Mouse (Mus musculus) lung, embryonic 16.5 days (tissue): ENCODE measurements around the gene Uhrf1bp1. TPM values are rescaled to one million over a fixed set of nuclear protein-coding genes. Genes with fewer than 3 reads are reported as not detected.

Source experiments
- ATAC-seq: fragments of 200-750 bp; cut with Nextera tagmentation; 2 replicates; pipeline ENCODE4 v1.8.0; 2017; ENCODE audit warnings: low read depth, mild to moderate bottlenecking, moderate library complexity
- H3K27ac ChIP-seq: fragments of 300-500 bp; sonication (generic); 2 replicates; pipeline ENCODE4 v1.5.1; 2014; ENCODE audit warnings: mild to moderate bottlenecking, control low read depth, low read length
- H3K27me3 ChIP-seq: fragments of 300-500 bp; sonication (generic); 2 replicates; pipeline ENCODE4 v1.6.1; 2014; ENCODE audit warnings: low read depth, low read length, mixed read lengths; ENCODE audit not compliant: control insufficient read depth, insufficient read depth
- H3K36me3 ChIP-seq: fragments of 300-500 bp; sonication (generic); 2 replicates; pipeline ENCODE4 v1.6.1; 2014; ENCODE audit warnings: low read length; ENCODE audit not compliant: control insufficient read depth, insufficient read depth
- H3K4me1 ChIP-seq: fragments of 300-500 bp; sonication (generic); replicated peaks from 2 replicates; pipeline ENCODE4 v1.6.1; 2014; ENCODE audit warnings: low read length, mixed read lengths; ENCODE audit not compliant: control insufficient read depth, insufficient read depth
- H3K4me2 ChIP-seq: fragments of 300-500 bp; sonication (generic); 2 replicates; pipeline ENCODE4 v1.6.1; 2014; ENCODE audit warnings: low read depth, low read length, control low read depth
- H3K4me3 ChIP-seq: fragments of 300-500 bp; sonication (generic); 2 replicates; pipeline ENCODE4 v1.5.1; 2014; ENCODE audit warnings: mild to moderate bottlenecking, low read length, control low read depth
- H3K9ac ChIP-seq: fragments of 300-500 bp; sonication (generic); 2 replicates; pipeline ENCODE4 v1.6.1; 2014; ENCODE audit warnings: low read length, control low read depth
- H3K9me3 ChIP-seq: fragments of 300-500 bp; sonication (generic); 2 replicates; pipeline ENCODE4 v1.6.1; 2016; ENCODE audit warnings: low read length; ENCODE audit not compliant: control insufficient read depth
- WGBS: fragments of 180-500 bp; shearing (Covaris S2); extraction: QIAGEN DNeasy Blood & Tissue Kit; methylation state at CpG from one replicate; pipeline ENCODE4 v1.1.7; 2014; 5-methylcytosine and 5-hydroxymethylcytosine counted together
- polyA plus RNA-seq: library from polyadenylated mRNA; unstranded; fragments of >200 nt; fragmentation: Nextera tagmentation; extraction: Ambion mirVana; gene quantifications from 2 replicates; pipeline ENCODE4 v1.2.1, GENCODE M21; 2015

Gene Uhrf1bp1
- polyA plus RNA-seq, 1 experiment from 2014 or later: 4.6 TPM

- Histone ChIP-seq H3K36me3 (no peaks in the 10 kb centered on the region), H3K9me3 (no peaks in the 10 kb centered on the region), H3K9ac (no peak overlapping the region), H3K4me1 (peaks cover 13% of the 10 kb centered on the region), H3K27ac (no peak overlapping the region), H3K4me3 (no peak overlapping the region), H3K4me2 (no peak overlapping the region), H3K27me3 (no peaks in the 10 kb centered on the region)
- ATAC-seq: no peak
- WGBS: 77% methylated on average over 2 of the region's 2 CpGs
Observed at GRCm38 (mm10) chr17:27865461-27865860, 9.2 kb downstream of the Uhrf1bp1 start.

GRCm38 (mm10) chr17:27866737-27867136 lies 10.5 kb downstream of the Uhrf1bp1 start:
- H3K36me3 ChIP-seq: no peaks in the 10 kb centered on the region
- H3K9ac ChIP-seq: no peak overlapping the region
- H3K4me3 ChIP-seq: no peak overlapping the region
- H3K27ac ChIP-seq: no peak overlapping the region
- ATAC-seq: peak; percentile 84
- H3K4me1 ChIP-seq: peaks cover 13% of the 10 kb centered on the region
- WGBS: 39% methylated on average over 4 of the region's 4 CpGs
- H3K9me3 ChIP-seq: no peaks in the 10 kb centered on the region
- no peaks in the 10 kb centered on the region for H3K27me3 ChIP-seq
- H3K4me2 ChIP-seq: no peak overlapping the region

GRCm38 (mm10) chr17:27871851-27872250 lies 15.6 kb downstream of the Uhrf1bp1 start:
- no peaks in the 10 kb centered on the region for H3K9me3 ChIP-seq
- ATAC-seq: no peak
- H3K4me1 ChIP-seq: 0 out of 2 replicates have a peak, but pooled peaks cover 4% of the 10 kb centered on the region

GRCm38 (mm10) chr17:27873583-27873982 lies 17.3 kb downstream of the Uhrf1bp1 start:
- Histone ChIP-seq H3K4me2 (no peak overlapping the region), H3K9me3 (no peaks in the 10 kb centered on the region), H3K4me3 (no peak overlapping the region), H3K36me3 (no peaks in the 10 kb centered on the region), H3K9ac (no peak overlapping the region), H3K27me3 (no peaks in the 10 kb centered on the region), H3K27ac (no peak overlapping the region), H3K4me1 (no peaks in the 10 kb centered on the region)
- 52% methylated on average over 3 of the region's 3 CpGs for WGBS
- no peak for ATAC-seq

More at GRCm38 (mm10) chr17:27871851-27872250, 15.6 kb downstream of the Uhrf1bp1 start:
- no peaks in the 10 kb centered on the region for H3K36me3 ChIP-seq
- no peak overlapping the region for H3K9ac ChIP-seq
- H3K4me2 ChIP-seq: no peak overlapping the region
- no peak overlapping the region for H3K4me3 ChIP-seq
- no peak overlapping the region for H3K27ac ChIP-seq
- H3K27me3 ChIP-seq: no peaks in the 10 kb centered on the region
- WGBS: 93% methylated on average over 3 of the region's 3 CpGs

GRCm38 (mm10) chr17:27874510-27874909 lies 18.3 kb downstream of the Uhrf1bp1 start:
- Histone ChIP-seq H3K27me3 (no peaks in the 10 kb centered on the region), H3K4me1 (no peaks in the 10 kb centered on the region), H3K9me3 (no peaks in the 10 kb centered on the region), H3K27ac (no peak overlapping the region), H3K36me3 (no peaks in the 10 kb centered on the region; the same call in 1 of the 2 replicates), H3K4me2 (no peak overlapping the region), H3K9ac (no peak overlapping the region), H3K4me3 (no peak overlapping the region)
- ATAC-seq: no peak
- WGBS: 55% methylated on average over 5 of the region's 5 CpGs

- H3K9ac ChIP-seq: no peak overlapping the region
- no peak overlapping the region for H3K4me3 ChIP-seq
- 59% methylated on average over 11 of the region's 11 CpGs for WGBS
- H3K27ac ChIP-seq: no peak overlapping the region
- no peak overlapping the region for H3K4me2 ChIP-seq
- H3K9me3 ChIP-seq: no peaks in the 10 kb centered on the region
- H3K36me3 ChIP-seq: peaks cover 7% of the 10 kb centered on the region
- H3K4me1 ChIP-seq: no peaks in the 10 kb centered on the region; the same call in 1 of the 2 replicates
- ATAC-seq: peak; percentile 59
- H3K27me3 ChIP-seq: no peaks in the 10 kb centered on the region
Observed at GRCm38 (mm10) chr17:27881518-27881917, 25.3 kb downstream of the Uhrf1bp1 start.

GRCm38 (mm10) chr17:27883129-27883528 lies 26.9 kb downstream of the Uhrf1bp1 start:
- 78% methylated on average over 8 of the region's 8 CpGs for WGBS
- H3K27me3 ChIP-seq: no peaks in the 10 kb centered on the region
- no peaks in the 10 kb centered on the region; the same call in 1 of the 2 replicates for H3K4me1 ChIP-seq
- no peak overlapping the region for H3K4me3 ChIP-seq
- H3K9me3 ChIP-seq: no peaks in the 10 kb centered on the region
- no peak overlapping the region for H3K9ac ChIP-seq
- ATAC-seq: no peak
- H3K27ac ChIP-seq: no peak overlapping the region
- H3K4me2 ChIP-seq: no peak overlapping the region
- peaks cover 14% of the 10 kb centered on the region for H3K36me3 ChIP-seq

- H3K27ac ChIP-seq: no peak overlapping the region
- H3K36me3 ChIP-seq: peaks cover 14% of the 10 kb centered on the region
- 90% methylated on average over 6 of the region's 6 CpGs for WGBS
- H3K27me3 ChIP-seq: no peaks in the 10 kb centered on the region
- no peak overlapping the region for H3K9ac ChIP-seq
- H3K4me3 ChIP-seq: no peak overlapping the region
- no peaks in the 10 kb centered on the region; the same call in 1 of the 2 replicates for H3K4me1 ChIP-seq
- H3K4me2 ChIP-seq: no peak overlapping the region
- ATAC-seq: no peak
- no peaks in the 10 kb centered on the region for H3K9me3 ChIP-seq
Observed at GRCm38 (mm10) chr17:27883994-27884393, 27.8 kb downstream of the Uhrf1bp1 start.

GRCm38 (mm10) chr17:27886499-27887210 lies 30.4 kb downstream of the Uhrf1bp1 start:
- ATAC-seq: no peak

More at GRCm38 (mm10) chr17:27886499-27887210, 30.4 kb downstream of the Uhrf1bp1 start:
- peaks cover 18% of the 10 kb centered on the region for H3K36me3 ChIP-seq
- no peak overlapping the region for H3K9ac ChIP-seq
- WGBS: 70% methylated on average over 19 of the region's 19 CpGs
- no peaks in the 10 kb centered on the region for H3K27me3 ChIP-seq
- H3K4me3 ChIP-seq: no peak overlapping the region
- H3K9me3 ChIP-seq: no peaks in the 10 kb centered on the region
- H3K4me2 ChIP-seq: no peak overlapping the region
- H3K4me1 ChIP-seq: no peaks in the 10 kb centered on the region; the same call in 1 of the 2 replicates
- H3K27ac ChIP-seq: no peak overlapping the region
